Mouse (Mus musculus) midbrain, embryonic 10.5 days (tissue): ENCODE measurements at regions not wholly inside any gene's neighbourhood (a gene's known extent, or its start where the extent isn't known, plus 50 kb on each side); places are given as distances from the start of the nearest gene placed in this dataset.

Experiments
- DNase-seq: peaks from one replicate; pipeline ENCODE4 v3.0.0-alpha.2; 2017; ENCODE audit warnings: low spot score
- H3K27ac ChIP-seq: fragments of 300-500 bp; sonication (generic); replicated peaks from 2 replicates; pipeline ENCODE4 v1.5.1; 2016; ENCODE audit warnings: mild to moderate bottlenecking
- H3K27me3 ChIP-seq: fragments of 300-500 bp; sonication (generic); 2 replicates; pipeline ENCODE4 v1.6.1; 2016; ENCODE audit warnings: low read depth, mild to moderate bottlenecking; ENCODE audit not compliant: poor library complexity, severe bottlenecking
- H3K36me3 ChIP-seq: fragments of 300-500 bp; sonication (generic); 2 replicates; pipeline ENCODE4 v1.6.1; 2016; ENCODE audit warnings: mild to moderate bottlenecking, moderate library complexity
- H3K4me1 ChIP-seq: fragments of 300-500 bp; sonication (generic); 2 replicates; pipeline ENCODE4 v1.6.1; 2016
- H3K4me3 ChIP-seq: fragments of 300-500 bp; sonication (generic); 2 replicates; pipeline ENCODE4 v1.5.1; 2016; ENCODE audit warnings: mild to moderate bottlenecking, moderate library complexity
- H3K9me3 ChIP-seq: fragments of 300-500 bp; sonication (generic); replicated peaks from 2 replicates; pipeline ENCODE4 v1.6.1; 2016; ENCODE audit warnings: mild to moderate bottlenecking
- WGBS: fragments of 180-500 bp; shearing (Covaris S2); methylation state at CpG from one replicate; pipeline ENCODE4 v1.1.7; 2016; 5-methylcytosine and 5-hydroxymethylcytosine counted together

DNA sequence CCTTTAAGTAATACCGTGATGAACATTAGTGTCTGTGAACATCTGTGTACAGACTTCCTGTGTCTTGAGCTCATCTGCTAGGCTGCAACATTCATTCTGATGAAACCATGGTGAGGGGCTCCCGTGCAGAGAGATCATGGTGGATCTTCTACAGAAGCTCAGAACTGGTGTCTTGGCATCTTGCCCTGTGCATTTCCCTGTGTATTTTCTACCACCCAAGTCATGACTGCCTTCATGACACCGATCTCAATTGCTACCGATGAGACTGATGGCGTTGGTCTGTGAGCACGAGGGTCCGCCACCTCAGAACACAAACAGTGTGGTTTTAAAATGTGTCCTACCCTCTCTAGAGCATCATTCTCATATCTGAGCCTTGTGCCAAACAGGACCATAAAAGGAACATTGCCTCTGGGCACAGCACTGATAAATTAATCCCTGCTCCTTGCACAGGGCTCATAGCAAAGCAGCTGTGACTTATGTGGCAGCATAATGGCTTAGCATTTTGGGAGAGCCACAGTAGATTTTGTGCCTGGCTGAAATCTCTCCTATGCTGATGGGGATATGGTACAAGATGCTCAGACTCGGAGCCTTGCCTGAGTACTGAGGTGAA, 132.8 kb upstream of the Slc35f3 start:
- Histone ChIP-seq H3K4me3 (no peak overlapping the region), H3K4me1 (peaks cover 14% of the 10 kb centered on the region), H3K36me3 (no peaks in the 10 kb centered on the region), H3K27ac (no peak overlapping the region), H3K9me3 (no peaks in the 10 kb centered on the region), H3K27me3 (no peaks in the 10 kb centered on the region)
- no peak for DNase-seq
- WGBS = 92% methylated on average over 8 of the region's 8 CpGs

DNA sequence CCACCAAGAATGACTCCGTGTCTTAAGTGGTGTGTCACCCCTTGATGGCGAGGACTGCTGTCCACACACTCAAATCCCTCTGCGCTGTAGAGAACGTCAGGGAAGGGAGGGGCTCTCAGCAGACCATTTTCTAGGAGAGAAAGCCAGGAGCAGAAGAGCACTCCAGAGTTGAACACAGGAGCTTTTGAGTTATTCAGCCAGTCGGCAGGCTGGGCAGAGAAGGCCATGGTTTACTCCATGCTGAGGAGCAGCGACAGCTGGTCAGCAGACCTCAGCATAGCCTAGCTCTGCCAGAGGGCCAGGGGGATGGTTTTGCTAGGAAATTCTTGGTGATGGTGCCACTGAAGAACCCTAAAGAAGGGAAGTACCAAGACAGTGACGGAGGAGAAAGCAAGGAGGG, 132.0 kb upstream of the Slc35f3 start:
- H3K4me3 ChIP-seq = no peak overlapping the region
- WGBS = 80% methylated on average over 7 of the region's 7 CpGs
- no peaks in the 10 kb centered on the region for H3K36me3 ChIP-seq
- no peak for DNase-seq
- no peaks in the 10 kb centered on the region for H3K9me3 ChIP-seq
- H3K4me1 ChIP-seq = peaks cover 10% of the 10 kb centered on the region; the same call in 1 of the 2 replicates
- H3K27ac ChIP-seq = no peak overlapping the region
- no peaks in the 10 kb centered on the region for H3K27me3 ChIP-seq

DNA sequence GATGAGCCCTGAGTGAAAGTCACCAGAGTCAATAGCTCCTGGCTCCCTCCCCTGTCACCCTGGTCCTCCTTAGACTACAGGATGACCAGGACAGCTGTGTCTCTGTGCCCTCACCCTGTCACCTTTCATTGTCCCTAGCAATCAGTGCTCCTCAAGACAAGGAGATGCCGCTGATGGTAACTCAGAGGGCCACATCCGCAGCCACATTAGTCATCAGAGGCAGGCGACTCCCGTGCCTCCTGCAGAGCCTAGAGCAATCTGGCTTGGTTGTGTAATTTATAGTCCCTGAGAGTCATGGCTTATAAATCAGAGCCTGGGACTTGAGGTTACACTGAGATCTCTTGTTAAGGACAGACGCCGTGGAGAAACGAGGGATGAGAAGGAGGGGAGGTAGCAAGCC, 123.9 kb upstream of the Slc35f3 start:
- Histone ChIP-seq H3K27ac (no peak overlapping the region), H3K9me3 (no peaks in the 10 kb centered on the region), H3K4me3 (no peak overlapping the region), H3K27me3 (no peaks in the 10 kb centered on the region), H3K36me3 (no peaks in the 10 kb centered on the region), H3K4me1 (no peaks in the 10 kb centered on the region)
- DNase-seq = no peak
- WGBS = 87% methylated on average over 7 of the region's 7 CpGs

DNA sequence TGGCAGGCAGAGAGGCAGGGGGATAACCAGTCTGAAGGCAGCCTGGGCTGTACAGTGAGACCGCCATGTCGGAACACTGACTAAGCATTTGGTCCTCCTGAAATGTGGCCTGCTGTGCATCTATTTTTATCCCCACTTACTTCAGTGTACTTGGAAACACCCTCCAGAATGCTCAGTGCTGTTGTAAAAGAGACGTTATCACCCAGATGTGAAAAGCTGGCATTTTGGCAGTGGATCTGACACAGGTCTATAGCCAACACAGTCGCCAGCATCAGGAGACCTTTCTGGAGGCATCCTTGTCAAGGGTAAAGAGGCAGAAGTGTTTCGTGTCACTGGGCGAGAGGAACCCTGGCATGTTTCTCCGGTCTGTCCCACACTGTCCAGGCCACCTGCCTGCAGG, 122.1 kb upstream of the Slc35f3 start:
- no peaks in the 10 kb centered on the region for H3K36me3 ChIP-seq
- no peaks in the 10 kb centered on the region for H3K9me3 ChIP-seq
- H3K4me1 ChIP-seq = no peaks in the 10 kb centered on the region
- H3K27me3 ChIP-seq = no peaks in the 10 kb centered on the region
- H3K4me3 ChIP-seq = no peak overlapping the region
- DNase-seq = no peak
- no peak overlapping the region for H3K27ac ChIP-seq
- WGBS = 93% methylated on average over 7 of the region's 7 CpGs

DNA sequence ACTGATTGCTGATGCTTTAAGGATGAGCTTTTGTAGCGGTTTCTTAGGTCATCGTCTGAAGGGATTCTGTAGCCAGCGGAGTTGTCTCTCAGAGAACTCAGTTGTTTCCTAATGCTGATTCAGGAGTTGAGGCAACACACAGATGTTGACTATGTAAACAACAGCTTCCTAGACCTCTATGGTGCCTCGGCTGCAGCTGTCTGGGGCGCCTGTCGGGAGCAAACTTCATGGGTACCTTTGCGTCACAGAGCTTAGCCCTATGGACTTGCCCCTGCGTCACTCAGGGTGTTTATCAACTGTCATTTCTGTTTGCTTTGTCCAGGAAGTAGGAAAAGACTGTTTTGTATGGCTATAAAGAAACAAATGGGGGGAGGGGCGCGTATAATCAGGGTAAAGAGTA, 120.5 kb upstream of the Slc35f3 start:
- H3K4me1 ChIP-seq = no peaks in the 10 kb centered on the region
- no peak overlapping the region for H3K4me3 ChIP-seq
- no peaks in the 10 kb centered on the region for H3K9me3 ChIP-seq
- WGBS = 81% methylated on average over 10 of the region's 10 CpGs
- H3K27ac ChIP-seq = no peak overlapping the region
- H3K36me3 ChIP-seq = no peaks in the 10 kb centered on the region
- no peaks in the 10 kb centered on the region for H3K27me3 ChIP-seq
- DNase-seq = no peak

DNA sequence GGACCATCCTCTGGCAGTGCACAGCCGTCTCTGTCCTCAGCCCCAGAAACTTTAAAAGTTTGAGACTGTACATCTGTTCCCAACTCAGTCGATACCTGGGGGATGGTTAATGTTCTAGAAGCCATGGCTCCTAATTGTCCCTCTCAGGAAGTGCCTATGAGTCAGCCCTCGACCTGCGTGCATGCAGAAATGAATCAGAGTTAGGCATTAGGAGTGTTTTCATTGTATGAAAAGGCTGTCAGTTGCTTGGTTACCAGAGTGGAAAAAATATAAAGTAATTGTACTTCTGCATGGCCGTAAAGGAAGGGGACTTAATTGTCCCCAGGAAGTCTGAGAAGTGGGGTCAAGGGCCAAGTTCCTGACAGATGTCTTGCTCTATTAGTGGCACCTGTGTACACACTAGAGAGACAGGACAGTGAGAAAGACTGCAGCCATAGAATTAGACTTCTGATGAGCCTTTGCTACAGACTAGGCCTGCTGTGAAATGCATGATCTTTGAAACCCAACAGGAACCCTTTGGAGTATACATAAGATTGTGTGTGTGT, 109.5 kb upstream of the Slc35f3 start:
- Histone ChIP-seq H3K27me3 (no peaks in the 10 kb centered on the region), H3K36me3 (no peaks in the 10 kb centered on the region), H3K4me1 (0 out of 2 replicates have a peak, but pooled peaks cover 5% of the 10 kb centered on the region), H3K27ac (no peak overlapping the region), H3K4me3 (no peak overlapping the region), H3K9me3 (peaks cover 19% of the 10 kb centered on the region)
- WGBS = 65% methylated on average over 5 of the region's 5 CpGs
- no peak for DNase-seq

DNA sequence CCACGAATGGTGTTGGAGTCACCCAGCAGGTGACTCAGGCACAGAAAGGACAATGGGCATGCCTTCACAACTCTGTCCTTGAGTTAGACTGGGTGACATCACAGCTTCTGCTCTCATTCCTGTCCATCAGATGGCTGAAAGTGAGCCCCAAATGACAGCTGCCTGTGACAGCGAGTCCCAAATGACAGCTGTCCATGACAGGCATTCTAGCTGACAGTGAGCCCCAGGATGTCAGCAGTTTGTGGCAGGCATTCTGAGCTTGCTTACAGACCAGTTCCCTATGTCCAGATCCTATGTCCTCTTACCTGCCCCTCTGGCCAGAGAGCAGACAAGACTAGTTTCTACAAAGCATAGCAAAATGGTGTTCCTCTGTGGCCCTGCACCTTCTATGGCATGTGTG, 102.7 kb upstream of the Slc35f3 start:
- DNase-seq = no peak
- Histone ChIP-seq H3K27me3 (no peaks in the 10 kb centered on the region), H3K36me3 (no peaks in the 10 kb centered on the region), H3K9me3 (peaks cover 20% of the 10 kb centered on the region), H3K27ac (no peak overlapping the region), H3K4me1 (no peaks in the 10 kb centered on the region), H3K4me3 (no peak overlapping the region)
- WGBS = 91% methylated on average over 2 of the region's 2 CpGs

DNA sequence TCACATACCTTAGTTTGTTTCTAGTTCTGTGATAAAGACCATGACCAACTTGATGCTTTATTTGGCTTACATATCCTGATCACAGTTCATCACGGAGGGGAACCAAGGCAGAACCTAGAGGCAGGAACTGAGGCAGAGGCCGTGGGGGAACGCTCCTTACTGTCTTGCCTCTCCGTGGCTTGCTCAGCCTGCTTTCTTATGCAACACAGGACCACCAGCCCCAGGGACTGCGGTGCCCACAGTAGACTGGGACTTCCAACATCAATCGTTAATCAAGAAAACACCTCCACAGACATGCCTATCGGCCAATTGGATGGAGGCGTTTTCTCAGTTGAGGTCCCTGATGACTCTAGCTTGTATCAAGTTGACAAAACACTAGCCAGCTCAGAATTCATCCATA, 87.8 kb upstream of the Slc35f3 start:
- Histone ChIP-seq H3K27ac (no peak overlapping the region), H3K4me3 (no peak overlapping the region), H3K36me3 (no peaks in the 10 kb centered on the region), H3K4me1 (peaks cover 7% of the 10 kb centered on the region; the same call in 1 of the 2 replicates), H3K27me3 (no peaks in the 10 kb centered on the region), H3K9me3 (no peaks in the 10 kb centered on the region)
- no peak for DNase-seq
- 89% methylated on average over 8 of the region's 8 CpGs for WGBS

DNA sequence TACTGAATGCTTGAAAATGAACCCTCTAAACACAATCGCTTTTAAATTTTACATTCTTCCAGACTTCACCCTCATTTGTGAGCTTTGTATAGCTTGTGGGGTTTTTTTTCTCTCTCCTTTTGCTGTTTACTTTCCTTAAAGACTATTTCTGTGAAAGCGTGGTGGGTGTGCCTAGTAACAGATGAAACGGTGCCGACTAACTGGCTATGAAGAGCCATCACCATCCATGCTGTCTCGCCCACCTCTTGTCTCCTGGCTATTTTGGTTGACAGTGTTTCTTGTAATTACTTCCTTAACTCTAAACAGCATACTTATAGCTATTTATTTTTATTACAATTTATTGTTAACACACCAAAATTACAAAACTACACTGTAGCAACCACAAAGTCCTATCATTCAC, 85.6 kb upstream of the Slc35f3 start:
- H3K9me3 ChIP-seq = no peaks in the 10 kb centered on the region
- no peak overlapping the region for H3K4me3 ChIP-seq
- DNase-seq = no peak
- H3K36me3 ChIP-seq = no peaks in the 10 kb centered on the region
- no peak overlapping the region for H3K27ac ChIP-seq
- 90% methylated on average over 5 of the region's 5 CpGs for WGBS
- H3K27me3 ChIP-seq = no peaks in the 10 kb centered on the region
- peaks cover 7% of the 10 kb centered on the region; the same call in 1 of the 2 replicates for H3K4me1 ChIP-seq

DNA sequence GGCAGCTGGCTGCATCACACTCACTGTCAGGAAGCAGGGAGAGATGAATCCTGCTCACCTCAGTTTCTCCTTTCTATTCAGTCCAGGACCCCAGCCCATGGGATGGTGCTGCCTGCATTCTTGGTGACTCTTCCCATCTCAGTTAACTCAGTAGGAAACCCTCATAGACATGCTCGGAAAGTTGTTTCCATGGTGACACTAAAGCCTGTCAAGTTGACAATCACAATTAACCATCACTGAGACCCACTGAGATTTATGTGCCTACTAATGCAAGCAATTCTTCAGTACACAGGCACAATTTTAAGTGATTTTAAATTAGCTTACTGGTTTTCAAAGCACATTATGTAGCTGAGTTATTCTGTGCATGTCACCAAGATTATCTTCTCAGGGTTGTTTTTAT, 83.8 kb upstream of the Slc35f3 start:
- H3K36me3 ChIP-seq = no peaks in the 10 kb centered on the region
- H3K4me3 ChIP-seq = no peak overlapping the region
- H3K27me3 ChIP-seq = no peaks in the 10 kb centered on the region
- H3K27ac ChIP-seq = no peak overlapping the region
- 60% methylated on average over 1 of the region's 1 CpGs for WGBS
- DNase-seq = no peak
- 0 out of 2 replicates have a peak, but pooled peaks cover 2% of the 10 kb centered on the region for H3K4me1 ChIP-seq
- no peaks in the 10 kb centered on the region for H3K9me3 ChIP-seq

DNA sequence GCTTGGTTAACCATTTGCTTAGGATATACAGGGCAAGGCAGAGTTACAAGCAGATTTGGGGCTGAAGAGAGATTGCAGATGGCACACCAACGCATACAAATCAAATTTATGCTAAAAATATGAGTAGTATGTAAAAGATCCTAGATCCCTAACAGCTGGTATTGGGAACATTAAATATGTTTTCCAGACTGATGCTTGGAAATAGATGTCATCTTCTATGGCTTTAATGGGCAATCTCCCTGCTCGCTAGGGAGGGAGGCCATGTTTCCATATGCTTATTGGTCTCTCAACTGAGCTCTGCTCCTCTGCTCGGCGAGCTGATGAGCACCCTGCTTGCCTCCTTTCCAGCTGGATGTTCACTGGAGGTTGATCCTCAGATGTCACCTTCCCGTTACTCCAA, 82.0 kb upstream of the Slc35f3 start:
- WGBS = 82% methylated on average over 5 of the region's 5 CpGs

DNA sequence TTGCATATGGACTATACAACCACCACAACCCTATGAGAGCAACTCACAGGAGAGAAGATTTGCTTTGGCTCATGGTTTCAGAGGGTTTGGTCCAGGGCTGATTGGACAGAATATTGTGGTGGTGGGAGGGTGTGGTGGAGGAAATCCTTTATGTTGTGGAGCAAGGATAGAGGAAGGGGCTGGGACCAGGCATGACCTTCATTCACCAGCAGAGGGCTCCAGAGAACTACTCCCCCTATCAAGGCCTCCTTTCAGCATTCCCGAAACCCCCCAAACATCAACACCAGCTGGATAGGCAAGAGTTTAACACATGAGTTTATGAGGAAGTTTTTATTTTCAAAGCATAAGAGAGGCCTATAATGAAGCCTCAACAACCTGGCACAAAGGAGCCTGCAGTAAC, 76.7 kb upstream of the Slc35f3 start:
- no peak for DNase-seq
- Histone ChIP-seq H3K27ac (no peak overlapping the region), H3K9me3 (no peaks in the 10 kb centered on the region), H3K27me3 (no peaks in the 10 kb centered on the region), H3K4me3 (no peak overlapping the region), H3K4me1 (no peaks in the 10 kb centered on the region), H3K36me3 (no peaks in the 10 kb centered on the region)
- WGBS = 63% methylated on average over 1 of the region's 1 CpGs

More for the DNA sequence above, 82.0 kb upstream of the Slc35f3 start:
- no peak overlapping the region for H3K27ac ChIP-seq
- H3K4me1 ChIP-seq = 0 out of 2 replicates have a peak, but pooled peaks cover 2% of the 10 kb centered on the region
- DNase-seq = no peak
- no peaks in the 10 kb centered on the region for H3K36me3 ChIP-seq
- H3K27me3 ChIP-seq = no peaks in the 10 kb centered on the region
- H3K9me3 ChIP-seq = no peaks in the 10 kb centered on the region
- H3K4me3 ChIP-seq = no peak overlapping the region

DNA sequence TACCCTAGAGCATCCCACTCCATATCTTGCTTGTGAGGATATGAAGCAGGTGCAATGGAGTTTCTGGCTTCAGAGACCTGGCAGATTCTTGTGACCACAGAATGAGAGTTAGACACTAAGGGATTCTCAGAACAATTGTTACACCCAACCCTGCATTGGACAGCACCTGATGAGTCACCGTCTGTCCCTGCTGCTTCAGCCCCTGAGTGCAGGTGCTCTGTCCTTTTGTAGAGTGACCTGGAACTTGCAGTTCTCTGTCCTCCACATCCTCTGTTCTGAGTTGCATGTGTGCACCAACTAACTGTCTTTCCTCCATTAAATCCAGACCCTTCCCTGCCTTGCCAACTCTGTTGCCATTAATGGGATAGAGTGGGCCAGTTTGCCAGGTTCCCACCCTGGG, 66.6 kb upstream of the Slc35f3 start:
- Histone ChIP-seq H3K9me3 (no peaks in the 10 kb centered on the region), H3K27ac (no peak overlapping the region)
- 92% methylated on average over 1 of the region's 1 CpGs for WGBS

More for the DNA sequence above, 66.6 kb upstream of the Slc35f3 start:
- DNase-seq = no peak
- Histone ChIP-seq H3K36me3 (no peaks in the 10 kb centered on the region), H3K27me3 (no peaks in the 10 kb centered on the region), H3K4me3 (no peak overlapping the region), H3K4me1 (peaks cover 9% of the 10 kb centered on the region; the same call in 1 of the 2 replicates)
